Mouse (Mus musculus) gastrocnemius, postnatal 25 days (tissue): Measurements from ENCODE around the gene Mapk3. TPM values are rescaled to one million over a fixed set of nuclear protein-coding genes. Genes with fewer than 3 reads are reported as not detected.

Experiments used
- DNase-seq: peaks from one replicate; pipeline ENCODE4 v3.0.0; 2022
- total RNA-seq, 2 experiments: library from RNA; stranded (reverse); gene quantifications; 1 replicate in 1 of 2; 2 replicates in 1 of 2; pipeline ENCODE4 v1.2.3; 2021

Gene Mapk3
- total RNA-seq, 2 experiments from 2014 or later = 21.4 to 23.8 TPM

DNA sequence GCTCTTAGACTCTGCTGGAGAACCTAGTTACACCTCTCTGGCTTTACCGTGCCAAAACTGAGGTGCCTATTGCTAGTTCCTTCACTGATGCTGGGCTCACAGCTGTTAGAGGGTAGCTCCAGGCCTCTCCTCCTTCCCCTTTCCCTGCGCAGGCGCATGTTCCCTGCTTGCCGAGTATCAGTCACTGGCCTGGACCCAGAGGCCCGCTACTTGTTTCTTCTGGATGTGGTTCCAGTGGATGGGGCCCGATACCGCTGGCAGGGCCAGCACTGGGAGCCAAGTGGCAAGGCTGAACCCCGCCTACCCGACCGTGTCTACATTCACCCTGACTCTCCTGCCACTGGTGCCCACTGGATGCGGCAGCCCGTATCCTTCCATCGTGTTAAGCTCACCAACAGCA is 23.3 kb downstream of the Mapk3 start:
- DNase-seq = no peak

DNA sequence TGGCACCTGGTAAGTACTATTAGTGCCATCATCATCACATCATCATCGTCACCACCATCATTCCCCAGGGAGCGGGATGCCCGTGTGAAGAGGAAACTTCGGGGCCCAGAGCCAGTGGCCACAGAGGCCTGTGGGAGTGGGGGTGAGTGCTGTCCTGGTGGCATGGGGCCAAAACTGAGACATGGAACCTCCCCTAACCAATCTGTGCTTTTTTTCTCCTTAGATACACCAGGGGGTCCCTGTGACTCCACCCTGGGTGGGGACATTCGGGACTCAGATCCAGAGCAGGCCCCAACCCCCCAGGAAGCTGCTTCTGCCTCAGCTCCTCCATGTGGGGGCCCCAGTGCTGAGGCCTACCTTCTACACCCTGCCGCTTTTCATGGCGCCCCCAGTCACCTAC is 25.1 kb downstream of the Mapk3 start:
- DNase-seq = no peak

GRCm38 (mm10) chr7:126785056-126785455 is 25.7 kb downstream of the Mapk3 start:
- no peak for DNase-seq

DNA sequence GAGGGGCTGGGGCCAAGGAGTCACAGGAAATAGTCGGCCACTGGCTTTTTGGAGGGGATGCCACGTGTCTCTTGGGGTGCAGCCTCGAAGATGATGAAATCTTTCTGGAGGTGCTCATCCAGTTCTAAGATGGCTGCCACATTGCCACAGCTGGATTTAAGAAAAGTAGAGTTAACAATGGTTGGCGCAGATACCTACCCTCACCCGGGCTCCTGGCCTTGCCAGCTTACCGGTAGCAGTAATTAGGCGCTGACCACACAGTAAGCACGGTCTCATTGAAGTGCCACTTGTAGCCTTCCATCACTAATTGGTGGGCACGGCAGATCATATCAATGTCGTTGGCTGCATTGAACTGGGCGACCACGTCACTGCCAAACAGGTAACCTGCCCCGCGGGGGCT is 26.7 kb downstream of the Mapk3 start:
- no peak for DNase-seq

GRCm38 (mm10) chr7:126789141-126789540 is 29.7 kb downstream of the Mapk3 start:
- no peak for DNase-seq

- DNase-seq = peak; percentile 95
These were observed 32.7 kb downstream of the Mapk3 start, which contains the start of gene Ppp4c for GRCm38 (mm10) chr7:126791851-126792720. Gene Ppp4c (minus strand): TSS chr7:126792496.

DNA sequence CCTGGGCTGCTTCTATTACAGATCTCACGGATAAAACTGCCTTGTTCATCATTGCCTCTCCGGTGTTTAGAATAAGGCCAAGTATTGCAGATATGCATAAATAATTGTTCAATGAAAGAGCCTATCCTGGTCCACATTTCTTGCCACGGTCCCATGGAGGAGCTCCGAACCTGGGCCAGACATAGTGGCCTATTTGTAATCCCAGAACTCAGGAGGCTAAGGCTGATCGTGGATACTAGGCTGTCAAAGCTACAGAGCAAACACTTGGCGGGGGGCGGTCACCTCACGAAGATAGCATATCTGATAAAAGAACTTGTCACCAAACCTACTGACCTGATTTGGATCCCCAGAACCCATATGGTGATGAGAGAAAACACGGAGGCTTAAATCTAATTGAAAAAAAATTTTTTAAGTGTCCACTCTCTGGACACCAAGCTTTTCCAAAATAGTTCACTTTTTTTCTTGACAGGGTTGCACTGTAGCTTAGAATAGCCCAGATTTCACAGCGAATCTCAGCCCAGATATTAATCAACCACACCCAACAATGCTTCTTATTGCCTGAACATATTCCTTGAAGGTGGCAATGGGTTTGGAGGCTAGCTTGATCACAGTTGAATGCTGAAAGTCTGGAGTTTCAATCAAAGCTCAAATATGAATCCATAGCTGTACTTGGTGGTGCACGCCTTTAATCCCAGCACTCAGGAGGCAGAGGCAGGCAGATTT is 33.5 kb downstream of the Mapk3 start:
- no peak for DNase-seq

DNA sequence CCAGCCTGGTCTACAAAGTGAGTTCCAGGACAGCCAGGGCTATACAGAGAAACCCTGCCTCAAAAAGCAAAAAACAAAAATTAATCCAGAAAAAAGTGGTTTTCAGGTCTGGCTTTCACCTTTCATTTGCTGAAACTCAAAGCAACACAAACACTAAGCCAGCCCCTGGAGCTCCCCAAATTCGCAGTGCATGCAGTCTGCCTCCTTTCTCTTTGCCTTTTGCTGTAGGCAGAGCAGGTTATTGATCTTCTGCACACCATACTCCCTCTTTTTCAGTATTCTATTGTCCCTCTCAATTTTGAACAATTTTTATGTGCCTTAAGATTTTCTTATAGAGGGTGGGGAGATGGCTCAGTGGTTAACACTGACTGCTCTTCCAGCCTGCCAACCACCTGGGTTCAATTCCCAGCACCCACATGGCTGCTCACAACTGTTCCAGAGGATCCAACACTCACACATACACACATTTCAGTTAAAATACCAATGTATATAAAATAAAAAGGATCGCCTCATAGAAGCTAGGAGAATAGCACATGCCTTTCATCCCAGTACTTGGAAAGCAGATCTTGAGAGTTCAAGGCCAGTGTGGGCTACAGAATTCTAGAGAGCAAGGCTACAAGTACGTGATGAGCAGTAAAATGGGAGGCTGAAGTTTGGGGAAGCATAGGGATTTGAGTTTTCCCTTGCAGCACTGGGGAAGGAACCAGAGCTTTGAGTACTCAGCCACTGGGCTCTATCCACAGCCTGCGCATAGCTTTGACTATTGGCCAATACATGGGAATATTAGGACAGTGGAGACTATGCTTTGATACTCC is 34.3 kb downstream of the Mapk3 start:
- DNase-seq = no peak

DNA sequence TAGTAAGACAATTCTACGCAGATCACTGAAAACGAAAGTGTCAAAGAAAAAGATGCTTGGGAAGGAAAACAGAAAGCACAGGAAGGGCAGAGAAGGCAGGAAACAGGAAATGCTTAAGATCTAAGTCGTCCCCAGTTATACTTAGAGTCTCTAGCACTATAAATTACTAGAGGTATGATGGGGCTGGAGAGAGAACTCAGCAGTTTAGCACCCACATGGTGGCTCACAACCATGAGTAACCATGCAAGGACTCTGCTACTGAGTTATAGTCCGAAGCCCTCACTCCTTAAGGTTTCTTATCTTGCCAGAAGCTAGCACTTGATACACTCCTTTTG is 34.8 kb downstream of the Mapk3 start:
- DNase-seq = no peak

DNA sequence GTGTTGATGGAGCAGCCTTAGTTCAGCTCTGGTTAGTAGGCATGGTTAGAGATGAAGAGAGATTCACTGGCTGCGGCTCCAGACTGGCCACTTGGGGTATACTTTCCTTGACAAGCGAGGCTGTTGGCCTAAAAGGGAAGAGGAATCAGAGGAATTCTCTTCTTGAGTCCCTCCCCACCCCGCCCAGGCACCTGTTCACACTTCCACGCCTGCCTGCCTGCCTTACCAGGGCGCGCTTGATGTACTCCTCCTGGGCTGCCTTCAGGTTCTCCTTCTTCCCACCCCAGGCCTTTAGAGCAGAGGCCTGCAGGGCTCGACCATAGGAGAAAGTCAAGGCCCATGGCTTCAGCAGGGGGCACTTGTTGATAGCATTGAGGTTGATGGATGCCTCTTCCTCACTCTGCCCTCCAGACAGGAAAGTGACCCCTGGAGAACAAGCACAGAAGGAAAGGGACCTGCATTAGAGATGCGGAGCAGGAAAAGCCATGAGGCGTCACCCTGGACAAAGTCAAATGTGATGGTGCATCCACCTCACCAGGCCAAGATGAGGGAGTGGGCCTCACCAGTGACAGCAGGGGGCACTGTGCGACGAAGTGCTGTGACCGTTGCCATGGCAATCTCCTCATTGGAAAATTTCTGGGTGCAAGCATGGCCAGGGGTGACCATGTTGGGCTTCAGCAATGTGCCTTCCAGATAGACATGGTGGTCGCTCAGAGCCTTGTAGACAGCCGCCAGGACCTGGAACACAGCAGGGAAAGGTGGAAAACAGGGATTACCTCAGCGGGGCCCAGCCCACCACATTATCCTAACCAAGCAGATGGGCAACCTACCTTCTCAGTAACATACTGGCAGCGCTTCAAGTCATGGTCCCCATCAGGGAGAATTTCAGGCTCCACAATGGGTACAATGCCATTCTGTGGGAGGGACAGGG is 36.3 kb downstream of the Mapk3 start:
- DNase-seq = no peak

DNA sequence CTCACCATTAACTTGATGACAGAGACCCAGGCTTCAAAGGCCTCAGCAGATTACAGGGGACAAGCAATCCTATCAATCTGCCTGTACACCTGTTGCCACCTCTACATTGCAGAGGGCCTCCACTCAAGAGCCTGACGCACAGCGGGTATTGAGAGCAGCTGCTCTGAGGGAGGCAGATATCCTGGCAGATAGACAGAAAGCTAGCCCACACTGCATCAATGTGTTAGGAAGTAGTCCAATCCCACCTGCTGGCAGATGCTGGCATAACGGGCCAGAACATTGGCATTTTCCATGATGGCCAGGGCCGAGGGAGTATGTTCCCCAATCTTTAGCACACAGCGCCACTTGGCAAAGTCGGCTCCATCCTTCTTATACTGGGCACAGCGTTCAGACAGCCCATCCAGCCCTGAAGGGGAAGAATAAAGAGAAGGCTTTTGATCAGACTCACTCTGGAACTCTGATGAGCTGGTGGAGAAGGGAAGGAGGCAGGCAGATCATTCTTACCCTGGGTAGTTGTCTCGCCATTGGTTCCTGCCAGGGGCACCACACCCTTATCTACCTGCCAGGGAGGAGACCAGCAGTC is 37.0 kb downstream of the Mapk3 start:
- DNase-seq = no peak

GRCm38 (mm10) chr7:126797411-126798126 is 38.2 kb downstream of the Mapk3 start, which contains the start of gene Fam57b:
Gene Fam57b (plus strand): TSS chr7:126797668.
- DNase-seq = no peak

DNA sequence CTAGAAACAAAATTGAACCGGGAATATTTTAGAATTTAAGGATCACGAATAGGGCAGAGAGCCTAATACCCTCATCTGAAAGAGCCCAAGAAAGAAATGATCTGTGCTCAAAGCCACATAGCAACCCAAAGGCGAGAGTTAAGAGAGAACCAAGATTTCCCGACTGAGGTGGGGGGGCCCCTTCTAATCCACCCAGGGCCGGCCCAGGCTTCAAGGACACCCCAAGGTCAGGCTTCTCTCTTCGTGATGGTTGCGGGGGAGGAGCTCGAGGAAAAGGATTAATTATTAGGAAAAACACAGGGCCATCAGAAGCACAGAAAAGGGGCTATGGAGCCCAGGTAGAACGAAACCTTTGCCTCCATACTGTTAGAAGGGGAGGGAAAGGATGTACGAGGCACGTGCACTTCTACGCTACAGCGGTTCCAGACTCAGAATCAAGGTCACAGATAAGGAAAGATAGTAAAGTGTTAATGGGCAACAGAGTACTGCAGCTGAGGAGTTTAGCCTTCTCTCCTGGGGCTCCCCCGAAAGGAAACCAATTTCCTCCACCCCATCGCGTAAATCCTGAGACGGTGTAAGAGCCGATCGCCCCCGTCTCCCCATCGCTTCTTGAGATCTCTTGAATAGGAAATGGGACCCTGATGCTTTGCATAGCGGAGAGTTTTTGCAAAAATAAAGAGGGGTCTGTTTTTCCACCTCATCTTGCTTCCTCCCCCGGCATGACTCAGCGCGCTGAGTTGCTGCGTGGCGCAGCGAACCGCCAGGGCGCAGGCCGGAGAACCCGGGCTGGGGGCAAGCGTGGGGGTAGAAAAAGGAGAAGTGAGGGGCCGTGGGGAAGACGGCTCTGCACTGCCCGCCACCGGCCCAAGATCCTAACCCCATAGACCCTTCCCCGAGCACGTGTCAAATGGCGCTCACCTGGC is 39.0 kb downstream of the Mapk3 start:
- DNase-seq = no peak

- DNase-seq = peak; percentile 98
These were observed 39.7 kb downstream of the Mapk3 start for GRCm38 (mm10) chr7:126799050-126799467.

DNA sequence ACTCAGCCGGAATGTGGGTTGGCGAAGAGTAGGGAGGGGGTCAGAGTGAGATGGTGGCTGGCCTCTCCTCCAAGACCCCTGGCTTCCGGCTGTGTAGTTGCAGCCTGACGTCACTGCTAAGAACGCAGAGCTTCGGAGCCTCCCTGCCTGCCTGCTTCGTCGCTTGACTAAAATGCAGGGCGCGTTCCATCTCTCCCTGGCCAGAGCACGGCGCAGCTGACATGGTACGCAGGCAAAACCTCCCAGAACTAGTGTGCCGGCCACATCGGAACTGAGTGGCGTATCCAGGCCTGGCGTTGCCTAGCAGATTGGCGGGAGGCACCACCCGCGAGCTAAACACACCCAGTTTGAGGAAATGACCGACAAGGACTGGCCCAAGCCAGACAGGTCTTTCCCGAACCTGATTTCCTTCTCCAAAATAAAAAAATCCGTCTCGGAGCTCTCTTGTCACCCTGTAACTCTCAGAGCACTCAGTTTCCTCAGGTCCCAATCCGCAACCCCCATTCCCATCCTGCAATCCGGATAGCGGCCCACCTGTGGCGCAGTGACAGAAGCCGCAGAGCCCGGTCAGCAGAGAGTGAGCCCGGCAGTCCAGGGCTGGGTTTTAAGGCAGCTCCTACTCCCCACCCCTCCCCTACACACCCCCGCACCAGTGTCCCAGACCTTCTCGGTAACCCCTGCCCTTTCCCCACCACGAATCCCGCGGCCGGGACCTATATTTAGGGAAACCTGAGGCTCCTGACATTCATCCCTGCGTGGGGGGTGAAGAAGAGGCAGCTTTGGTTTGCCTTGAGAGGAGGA is 40.3 kb downstream of the Mapk3 start:
- DNase-seq = peak; percentile 87

DNA sequence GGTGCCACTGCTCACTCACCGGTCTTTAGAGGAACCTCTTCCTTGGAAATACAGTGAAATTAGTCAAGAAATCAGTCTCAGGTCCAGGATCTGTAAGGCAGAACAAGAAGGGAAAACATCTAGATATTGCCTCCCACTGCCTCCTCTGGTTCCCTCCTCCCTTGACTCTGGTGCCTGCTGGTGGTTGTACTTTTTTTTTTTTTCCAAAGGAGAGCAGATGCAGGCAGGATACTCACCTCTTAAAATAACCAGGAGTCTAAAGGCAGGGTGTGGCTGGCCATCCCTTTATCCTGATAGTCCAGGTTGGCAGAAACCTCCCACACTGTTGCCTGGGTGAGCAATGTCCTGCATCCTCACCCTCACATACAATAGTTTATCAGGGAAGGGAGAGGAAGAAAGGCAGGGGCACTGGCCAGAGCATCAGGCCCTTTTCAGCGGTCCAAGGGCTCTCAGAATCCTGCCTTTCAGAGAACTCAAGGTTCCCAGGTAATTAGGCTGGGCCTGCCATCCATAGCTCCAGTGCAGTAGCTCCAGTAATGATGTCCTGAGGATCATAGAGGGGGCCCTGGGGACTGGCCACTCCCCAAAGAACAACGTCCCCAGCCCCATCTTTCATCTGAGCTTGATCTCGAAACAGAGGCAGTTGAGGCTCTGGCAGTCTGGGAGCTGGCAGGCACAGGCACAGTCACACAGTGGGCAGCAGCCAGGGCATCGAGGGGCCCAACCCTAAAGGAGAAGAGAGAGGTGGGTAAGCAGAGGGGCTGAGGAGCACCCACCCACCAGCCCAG is 41.1 kb downstream of the Mapk3 start:
- DNase-seq = no peak

DNA sequence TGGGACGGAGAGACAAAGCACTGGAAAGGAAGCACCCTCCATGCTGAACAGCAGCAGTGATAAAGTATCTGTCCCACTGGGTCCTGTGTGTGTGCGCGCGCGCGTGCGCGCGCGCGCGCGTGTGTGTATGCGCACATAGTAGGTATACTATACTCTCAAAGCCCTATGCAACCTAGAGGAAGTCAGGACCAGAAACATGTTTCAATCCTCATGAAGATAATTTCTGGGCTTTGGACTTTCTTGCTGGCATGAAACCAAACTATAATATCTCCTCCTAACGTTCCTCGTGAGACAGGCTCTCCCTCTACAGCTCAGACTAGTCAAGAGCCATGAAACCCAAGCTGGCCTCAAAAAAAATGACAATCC is 41.6 kb downstream of the Mapk3 start:
- no peak for DNase-seq
